Mouse (Mus musculus): ENCODE results near the gene Cpeb2.

Cpeb2 gene

DNA sequence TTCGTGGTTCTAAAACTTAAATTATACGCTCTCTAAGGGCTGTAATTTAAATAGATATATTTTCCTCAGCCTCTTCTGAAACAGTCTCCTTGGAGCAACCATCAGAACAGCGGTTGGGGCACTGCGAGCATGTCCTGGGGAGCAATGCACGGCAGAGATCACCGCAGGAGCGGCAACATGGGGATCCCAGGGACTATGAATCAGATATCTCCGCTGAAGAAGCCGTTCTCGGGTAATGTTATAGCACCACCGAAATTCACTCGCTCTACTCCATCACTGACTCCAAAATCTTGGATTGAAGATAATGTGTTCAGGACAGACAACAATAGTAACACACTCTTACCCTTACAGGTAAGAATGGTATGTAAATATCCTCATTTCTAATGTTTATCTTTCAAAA is 4.3 kb downstream of the Cpeb2 start:
- no peak for DNase-seq (ENCODE audit: extremely low spot score, low read depth, low spot score)

DNA sequence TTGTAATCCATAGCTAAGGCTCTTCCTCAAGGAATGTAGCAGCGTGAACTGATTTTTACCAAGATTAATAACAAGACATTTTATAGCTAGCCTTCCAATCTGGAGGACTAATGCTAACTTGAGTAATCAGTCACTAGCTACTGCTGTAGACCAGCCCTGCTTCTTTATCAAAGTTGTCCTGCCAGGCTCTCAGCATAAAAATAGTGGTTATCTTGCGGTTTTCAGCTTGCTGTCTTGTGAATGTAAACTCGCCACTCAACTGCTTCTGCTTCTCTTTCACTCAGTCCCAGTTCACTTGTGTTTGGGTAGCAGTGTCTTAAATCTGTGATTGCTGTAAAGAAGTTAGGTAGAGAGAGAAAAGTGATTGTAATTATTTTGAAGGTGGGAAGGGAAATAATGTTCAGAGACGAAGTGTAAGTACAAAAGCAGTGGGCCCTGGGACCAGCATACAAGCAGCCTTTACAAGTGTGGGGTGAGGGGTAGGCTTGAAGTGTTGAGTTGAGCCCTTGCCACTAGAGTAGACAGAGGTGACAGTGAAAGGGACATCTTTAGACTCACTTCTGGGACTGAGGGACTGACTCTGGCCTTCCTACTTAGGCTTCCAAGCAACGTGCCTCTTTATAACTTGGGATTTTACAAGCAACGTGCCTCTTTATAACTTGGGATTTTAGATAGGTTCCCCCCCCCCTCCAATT is 6.3 kb downstream of the Cpeb2 start:
- DNase-seq (ENCODE audit: extremely low spot score, low read depth, low spot score): no peak

DNA sequence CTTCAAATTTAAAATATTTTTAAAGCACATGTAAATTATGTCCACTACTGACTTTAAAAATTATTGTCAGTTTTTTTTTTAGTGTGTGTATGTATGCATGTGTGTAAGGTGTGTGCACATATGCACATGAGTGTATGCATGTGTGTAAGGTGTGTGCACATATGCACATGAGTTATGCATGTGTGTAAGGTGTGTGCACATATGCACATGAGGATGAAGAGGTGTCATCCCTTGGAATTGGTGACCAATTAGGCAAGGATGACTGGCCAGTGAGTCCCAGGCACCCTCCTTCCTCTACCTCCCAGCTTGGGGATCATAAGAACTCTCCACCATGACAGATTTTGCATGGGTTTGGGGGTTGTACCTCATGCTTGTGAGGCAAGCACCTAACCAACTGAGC is 7.8 kb downstream of the Cpeb2 start:
- no peak for DNase-seq (ENCODE audit: extremely low spot score, low read depth, low spot score)

DNA sequence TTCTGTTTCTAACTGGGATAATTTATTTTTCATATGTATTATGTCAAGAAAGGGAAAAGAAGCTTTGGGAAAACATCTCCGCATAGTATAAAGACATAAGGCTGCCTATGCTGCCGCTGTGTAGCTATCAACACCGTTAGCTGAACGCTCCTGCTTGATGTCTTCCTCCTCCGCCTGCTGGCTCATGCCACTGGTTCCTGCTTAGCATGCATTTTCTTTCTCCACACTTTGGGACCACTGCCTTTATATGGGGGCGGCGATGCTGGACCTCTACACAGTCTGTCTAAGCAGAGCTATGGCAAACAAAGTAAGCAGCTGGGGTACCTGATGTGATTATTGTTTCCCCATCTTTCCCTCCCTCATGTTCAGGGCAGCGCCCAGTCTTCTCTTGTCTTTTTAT is 13.3 kb downstream of the Cpeb2 start:
- DNase-seq (ENCODE audit: extremely low spot score, low read depth, low spot score): no peak

DNA sequence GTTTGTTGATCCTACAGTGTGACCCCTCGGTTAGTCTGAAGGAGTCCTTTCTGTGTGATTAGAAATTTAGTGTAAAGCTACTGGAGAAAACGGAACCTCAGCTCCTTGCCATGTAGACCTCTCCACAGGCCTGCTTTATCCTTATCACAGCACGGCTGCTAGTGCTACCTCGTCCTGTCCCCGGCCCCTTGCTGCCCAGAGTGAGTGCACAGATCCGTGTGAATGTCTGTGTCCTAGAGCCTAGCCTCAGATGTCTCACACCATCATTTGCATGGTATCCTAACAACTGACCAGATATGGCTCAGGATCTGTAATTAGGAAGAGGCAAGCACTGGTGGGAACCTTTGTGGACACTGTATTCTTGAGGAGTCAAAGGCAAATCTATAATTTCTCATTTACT is 14.0 kb downstream of the Cpeb2 start:
- DNase-seq (ENCODE audit: extremely low spot score, low read depth, low spot score): no peak

DNA sequence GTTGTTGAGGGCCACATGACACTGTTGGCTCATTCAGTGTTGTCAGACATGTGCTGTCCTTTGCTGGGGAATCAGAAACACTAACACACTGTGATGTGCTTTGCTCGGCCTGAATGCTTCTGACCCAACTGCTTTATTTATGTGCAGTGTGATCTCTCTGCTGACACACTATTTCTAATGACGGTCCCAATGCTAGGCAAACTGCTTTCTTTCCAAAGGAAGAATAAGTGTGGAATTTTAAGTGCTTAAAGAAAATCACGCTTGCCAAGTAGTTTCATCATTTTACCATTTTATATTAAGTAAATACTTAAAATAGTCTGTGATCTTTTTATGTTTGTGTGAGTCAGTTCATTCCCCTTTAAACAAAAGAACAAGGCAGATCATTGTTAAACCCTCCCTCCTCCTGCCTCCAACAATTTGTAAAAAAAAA is 15.0 kb downstream of the Cpeb2 start:
- no peak for DNase-seq (ENCODE audit: extremely low spot score, low read depth, low spot score)

DNA sequence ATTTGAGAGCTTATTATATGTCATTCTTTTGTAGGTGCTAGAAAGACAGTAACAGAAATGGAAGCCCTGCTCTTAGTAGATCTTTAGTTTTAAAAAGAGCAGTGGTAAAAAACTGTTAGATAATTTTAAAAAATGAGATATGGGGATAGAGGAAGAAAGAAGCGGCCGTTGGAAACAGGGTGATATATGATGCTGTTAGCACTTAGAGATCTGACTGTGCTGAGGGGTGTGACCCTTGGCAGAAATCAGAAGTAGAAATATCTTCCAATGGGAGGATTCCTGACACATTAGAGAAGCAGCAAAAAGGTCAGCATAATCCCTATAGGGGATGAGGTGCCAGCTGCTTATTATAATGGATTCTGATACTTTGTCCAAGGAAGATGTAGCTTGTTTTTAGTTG is 24.5 kb downstream of the Cpeb2 start:
- no peak for DNase-seq (ENCODE audit: extremely low spot score, low read depth, low spot score)

DNA sequence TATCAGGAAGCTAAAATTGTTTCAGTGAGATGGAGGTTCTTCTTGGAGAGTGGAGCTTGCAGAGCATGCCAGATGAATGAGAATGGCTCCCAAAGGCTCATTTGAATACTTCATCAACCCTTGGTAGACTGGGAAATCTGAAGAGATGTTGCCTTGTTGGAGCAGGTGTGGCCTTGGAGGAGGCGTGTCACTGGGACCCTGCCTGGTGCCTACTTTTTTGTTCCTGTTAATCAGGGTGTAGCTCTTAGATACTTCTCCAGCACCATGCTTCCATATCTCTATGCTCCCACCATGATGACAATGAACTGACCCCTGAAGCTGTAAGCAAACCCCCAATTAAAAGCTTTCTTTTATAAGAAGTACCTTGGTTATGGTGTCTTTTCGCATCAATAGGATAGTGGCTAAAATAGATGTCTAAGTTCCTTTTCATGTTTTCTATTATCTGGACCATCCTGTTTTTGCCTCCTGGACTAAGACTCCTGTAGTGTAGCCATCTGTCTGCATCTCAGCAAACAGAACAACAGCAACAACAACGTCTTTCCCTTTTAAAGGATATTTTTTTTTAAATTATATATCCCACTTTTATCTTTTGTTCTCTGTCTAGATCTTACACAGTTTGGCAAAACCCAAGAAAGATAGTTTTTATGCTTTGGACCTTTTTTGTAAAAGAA is 25.6 kb downstream of the Cpeb2 start:
- DNase-seq (ENCODE audit: extremely low spot score, low read depth, low spot score): no peak

DNA sequence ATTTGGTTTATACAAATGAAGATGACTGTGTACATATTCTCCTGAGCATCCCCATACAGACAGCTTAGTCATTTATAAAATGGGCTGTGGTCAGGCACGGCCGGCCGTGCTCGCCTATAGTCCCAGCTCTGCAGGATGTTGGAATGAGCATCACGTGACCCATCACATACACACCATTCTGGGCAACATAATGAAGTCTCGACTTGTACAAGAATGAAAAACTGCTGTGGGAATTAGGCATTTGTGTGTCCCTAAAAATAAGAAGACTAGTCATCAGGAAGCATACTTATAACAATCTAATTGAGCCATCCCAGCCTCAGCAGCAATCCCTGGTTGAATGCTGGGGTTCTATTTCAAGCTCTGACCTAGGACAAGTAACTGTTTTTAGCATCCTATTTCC is 28.8 kb downstream of the Cpeb2 start:
- DNase-seq (ENCODE audit: extremely low spot score, low read depth, low spot score): no peak

DNA sequence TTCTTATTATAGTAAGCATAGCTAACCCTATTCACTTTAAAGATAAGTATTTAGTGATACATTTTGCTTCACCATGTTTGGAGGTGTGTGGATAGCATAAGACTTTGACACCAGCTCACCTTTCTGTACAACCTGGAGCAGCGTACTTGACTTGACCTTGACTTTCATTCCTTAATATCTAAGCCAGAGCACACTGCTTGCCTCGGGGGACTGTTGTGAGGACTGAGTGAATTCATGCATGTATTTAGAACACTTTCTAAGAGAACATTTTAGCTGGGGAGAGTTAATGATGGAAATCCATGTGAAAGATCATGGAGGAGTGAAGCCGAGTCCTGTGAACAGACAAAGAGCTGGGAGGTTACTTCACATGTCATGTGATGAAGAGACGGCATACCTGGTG is 31.0 kb downstream of the Cpeb2 start:
- DNase-seq (ENCODE audit: extremely low spot score, low read depth, low spot score): no peak

DNA sequence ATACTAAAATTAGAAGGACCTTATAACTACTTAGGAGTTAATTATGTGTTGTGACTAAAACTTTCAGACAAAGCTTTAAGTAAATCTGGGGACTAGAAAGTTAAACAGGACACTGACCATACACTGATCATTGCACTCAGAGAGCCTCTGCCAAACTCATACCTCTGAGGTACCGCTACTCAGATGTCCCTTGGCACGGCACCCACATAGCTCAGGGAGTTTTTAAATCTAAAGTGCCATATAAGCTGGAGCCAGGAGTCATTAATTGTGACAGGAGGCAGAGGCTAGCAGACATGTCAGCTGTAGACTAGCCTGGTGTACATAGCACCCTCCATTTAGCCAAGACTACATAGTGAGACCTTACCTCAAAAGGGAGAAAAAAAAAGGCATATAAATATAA is 31.7 kb downstream of the Cpeb2 start:
- no peak for DNase-seq (ENCODE audit: extremely low spot score, low read depth, low spot score)

DNA sequence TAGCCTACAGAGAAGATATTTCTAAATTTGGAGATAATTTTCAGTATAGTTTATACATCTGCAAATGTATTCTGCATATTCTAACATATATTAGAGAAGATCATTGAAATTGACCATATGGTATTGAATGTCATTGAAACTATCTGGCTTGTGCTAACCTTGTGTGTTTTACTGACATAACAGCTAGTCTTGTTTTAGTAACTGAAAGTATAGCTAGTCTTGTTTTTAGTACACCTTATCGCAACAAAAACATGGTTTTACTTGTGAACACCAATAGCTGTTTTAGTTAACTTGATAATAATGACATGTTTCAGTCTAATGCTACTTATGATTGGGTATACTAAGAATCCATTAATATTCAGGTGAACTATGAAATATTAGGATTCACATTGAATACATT is 45.0 kb downstream of the Cpeb2 start:
- no peak for DNase-seq (ENCODE audit: extremely low spot score, low read depth, low spot score)

DNA sequence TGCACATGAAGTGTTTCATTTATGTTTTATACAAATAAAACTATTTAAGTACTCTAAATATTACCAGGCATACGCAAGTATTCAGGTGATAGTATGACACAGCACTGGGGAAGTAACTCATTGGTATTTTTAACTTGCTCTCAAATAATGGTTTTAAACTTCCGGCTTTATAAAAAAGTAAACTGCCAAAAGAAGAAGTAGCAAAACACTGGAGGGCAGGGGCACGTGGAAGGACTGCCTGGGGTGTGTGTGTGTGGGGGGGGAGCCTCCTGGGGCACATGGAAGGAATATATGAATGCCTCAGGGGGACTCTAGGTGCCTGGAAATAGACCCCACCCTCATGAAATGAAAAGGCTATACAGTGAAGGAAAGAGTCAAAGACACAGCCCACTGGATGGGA is 46.8 kb downstream of the Cpeb2 start:
- no peak for DNase-seq (ENCODE audit: extremely low spot score, low read depth, low spot score)

DNA sequence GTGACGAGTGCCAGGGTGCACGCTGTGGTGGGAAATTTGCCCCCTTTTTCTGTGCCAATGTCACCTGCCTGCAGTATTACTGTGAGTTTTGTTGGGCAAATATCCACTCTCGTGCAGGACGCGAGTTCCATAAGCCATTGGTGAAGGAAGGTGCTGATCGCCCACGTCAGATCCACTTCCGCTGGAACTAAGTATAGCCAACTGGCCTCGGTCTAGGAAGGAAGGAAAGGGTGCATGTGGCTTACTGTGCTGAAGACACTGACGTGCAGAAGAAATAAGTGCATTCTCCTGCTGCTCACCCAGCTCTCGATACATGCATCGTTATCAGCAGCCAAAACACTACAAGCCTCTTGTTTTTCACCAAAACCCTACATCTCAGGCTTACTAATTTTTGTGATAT is 52.8 kb downstream of the Cpeb2 start:
- DNase-seq (ENCODE audit: extremely low spot score, low read depth, low spot score): no peak

DNA sequence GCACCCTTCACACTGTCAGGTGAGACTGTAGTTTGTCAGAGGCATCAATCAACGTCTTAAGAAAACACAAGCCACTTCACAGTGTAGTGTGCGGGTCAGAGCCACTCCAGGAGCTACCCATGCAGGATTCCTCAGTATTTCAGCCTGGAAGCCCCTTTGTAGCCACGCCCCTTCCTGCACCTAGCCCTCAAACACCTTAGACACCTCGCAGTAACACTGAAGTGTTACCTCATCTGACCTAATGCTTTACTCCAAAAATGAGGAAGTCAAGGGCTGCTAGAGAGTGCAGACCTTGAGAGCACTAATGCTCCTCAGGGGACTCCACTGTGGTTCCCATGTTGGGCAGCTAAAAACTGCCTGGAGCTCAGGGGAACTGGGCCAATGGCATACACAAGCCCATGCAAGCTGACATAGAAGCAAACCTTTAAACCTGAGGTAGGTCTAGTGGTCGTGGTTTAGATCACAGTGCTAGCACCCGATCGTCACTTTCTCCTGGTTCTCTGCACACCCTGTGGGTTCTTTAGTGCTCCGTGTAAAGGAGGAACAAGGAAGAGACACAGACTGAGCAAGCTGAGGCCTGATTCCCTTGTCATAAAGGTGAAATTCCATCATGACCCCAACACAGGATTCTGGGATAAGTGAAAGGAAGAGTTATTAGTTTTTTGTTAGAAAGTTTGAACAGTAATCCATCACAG is 56.9 kb downstream of the Cpeb2 start:
- no peak for DNase-seq (ENCODE audit: extremely low spot score, low read depth, low spot score)

DNA sequence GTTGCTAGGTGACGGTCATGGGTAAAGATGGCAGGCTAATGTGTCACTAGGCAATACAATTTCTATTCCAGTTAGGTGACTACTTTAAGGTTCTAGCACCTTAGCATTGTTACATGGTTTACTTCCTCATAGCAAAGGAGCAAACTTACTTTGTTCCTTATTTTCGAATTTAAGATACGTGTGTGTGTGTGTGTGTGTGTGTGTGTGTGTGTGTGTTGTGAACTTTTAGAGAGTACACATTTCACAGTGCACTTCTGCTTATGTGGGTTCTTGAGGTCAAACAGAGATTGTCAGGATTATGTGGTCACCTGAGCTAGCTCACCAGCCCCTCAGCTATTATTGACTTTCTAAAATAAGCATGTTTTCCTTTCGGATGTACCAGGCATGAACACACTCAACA is 60.2 kb downstream of the Cpeb2 start:
- DNase-seq (ENCODE audit: extremely low spot score, low read depth, low spot score): no peak

DNA sequence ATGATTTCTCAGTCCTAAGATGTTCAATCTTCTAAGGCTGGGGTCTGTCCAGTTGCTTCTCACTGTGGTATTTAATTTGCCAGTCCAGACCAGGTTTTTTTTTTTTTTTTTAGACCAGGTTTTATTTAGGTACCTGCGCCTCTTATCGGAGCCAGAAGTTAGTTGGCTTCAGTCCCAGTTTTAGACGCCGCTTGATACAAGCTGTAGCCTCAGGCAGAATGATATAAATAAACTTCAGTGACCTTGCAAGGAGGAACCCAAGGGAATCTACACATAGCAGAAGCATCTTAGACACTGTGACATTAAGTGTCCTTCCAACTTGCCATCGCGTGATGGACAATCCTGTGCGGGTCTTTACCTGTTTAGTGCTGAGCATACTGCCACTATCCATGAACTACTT is 64.5 kb downstream of the Cpeb2 start:
- DNase-seq (ENCODE audit: extremely low spot score, low read depth, low spot score): no peak

DNA sequence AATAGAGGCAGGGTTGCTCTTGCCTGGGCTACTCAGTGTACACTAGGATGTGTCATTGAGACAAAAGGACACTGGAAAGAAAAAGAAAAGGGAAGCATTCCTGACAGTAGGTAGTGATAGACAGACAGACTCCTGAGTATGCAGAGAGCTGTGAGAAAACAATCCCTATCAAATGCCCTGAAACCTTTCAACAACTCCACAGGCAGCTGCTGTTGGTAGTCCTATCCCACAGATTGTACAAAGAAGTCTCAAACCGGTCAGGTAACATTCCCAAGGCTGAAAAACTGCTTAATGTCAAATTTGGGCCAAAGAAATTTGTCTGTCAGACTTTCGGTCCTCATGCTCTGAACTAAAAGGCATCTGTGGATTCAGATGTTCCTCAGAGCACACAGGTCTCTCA is 66.0 kb downstream of the Cpeb2 start:
- DNase-seq (ENCODE audit: extremely low spot score, low read depth, low spot score): no peak

DNA sequence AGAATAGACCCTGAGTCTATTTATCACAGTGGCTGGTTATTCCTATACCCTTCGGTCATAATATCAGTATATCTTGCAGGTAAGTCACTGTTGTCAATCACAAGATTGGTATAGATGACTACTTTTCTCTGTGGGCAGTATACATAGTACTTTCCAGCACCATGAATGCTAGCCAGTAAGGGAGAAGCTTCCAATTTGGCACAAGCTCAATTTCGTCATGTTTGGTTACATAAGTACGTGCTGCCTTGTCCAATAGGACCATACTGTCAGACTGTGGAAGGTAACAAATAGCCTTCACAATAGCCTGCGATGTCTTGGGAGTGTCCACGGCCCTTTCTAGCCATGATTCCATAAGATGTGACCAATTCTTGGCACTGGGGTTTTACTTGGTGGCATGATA is 67.1 kb downstream of the Cpeb2 start:
- no peak for DNase-seq (ENCODE audit: extremely low spot score, low read depth, low spot score)

DNA sequence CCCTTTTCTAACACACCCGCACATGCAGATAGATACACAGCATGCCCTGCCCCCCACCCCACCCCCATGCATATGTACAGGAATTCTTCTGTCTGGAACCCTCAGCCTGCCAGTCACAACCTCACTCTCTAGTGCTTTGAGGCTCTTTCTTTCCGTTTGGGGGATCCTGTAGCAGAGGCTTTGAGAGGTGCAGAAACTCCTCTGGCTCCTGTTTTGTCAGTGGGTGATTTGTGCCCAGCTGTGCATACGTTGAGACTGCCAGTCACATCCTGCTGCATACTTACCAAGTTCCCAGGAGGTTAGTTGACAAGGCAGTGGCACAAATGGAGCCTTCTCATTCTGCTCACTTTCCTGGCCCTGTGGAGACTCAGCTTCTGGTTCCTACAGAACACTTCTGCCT is 68.0 kb downstream of the Cpeb2 start:
- DNase-seq (ENCODE audit: extremely low spot score, low read depth, low spot score): no peak

DNA sequence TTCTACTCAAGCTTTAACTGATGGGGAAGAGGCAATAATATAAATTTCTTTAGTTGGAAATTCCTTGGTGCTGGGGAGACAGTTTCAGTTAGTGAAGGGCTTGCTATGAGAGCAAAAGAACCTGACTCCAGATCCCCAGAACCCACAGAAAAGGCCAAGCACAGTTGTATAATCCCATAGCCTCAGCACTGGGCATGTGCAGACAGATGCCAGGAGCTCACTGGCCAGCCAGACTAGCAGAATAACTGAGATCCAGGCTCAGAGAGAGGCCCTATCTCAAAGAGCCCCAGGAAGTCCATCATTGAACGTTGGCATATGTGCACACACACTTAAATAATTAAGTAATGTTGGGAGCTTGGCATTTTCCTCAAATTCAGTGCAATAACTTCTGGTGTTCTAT is 70.5 kb downstream of the Cpeb2 start:
- no peak for DNase-seq (ENCODE audit: extremely low spot score, low read depth, low spot score)

DNA sequence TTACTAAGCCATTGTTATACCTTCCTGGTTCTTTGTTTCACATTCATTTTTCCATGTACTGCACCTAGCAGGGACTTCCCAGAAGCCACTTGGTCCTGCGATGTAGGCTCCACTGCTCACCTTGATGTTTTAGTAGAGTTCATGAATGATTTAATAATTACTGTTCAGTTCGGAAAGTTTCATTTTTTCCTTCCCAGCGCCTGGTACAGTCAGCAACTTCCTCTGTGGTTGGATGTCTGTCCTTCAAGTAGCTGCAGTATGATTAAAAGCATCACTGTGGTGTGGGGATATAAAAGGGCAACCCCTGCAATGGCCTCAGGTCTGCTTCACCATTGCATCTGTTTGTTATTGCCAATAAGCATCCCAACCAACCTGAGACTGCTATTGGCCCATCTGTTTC is 72.5 kb downstream of the Cpeb2 start:
- no peak for DNase-seq (ENCODE audit: extremely low spot score, low read depth, low spot score)
